Mouse (Mus musculus) heart, adult 2 months (tissue): ENCODE data around the gene Gba.

ENCODE experiments used
- CTCF ChIP-seq: fragments of 200-600 bp; IDR thresholded peaks from 2 replicates; pipeline ENCODE4 v1.8.1; 2022; ENCODE audit warnings: antibody characterized with exemption, mild to moderate bottlenecking, moderate library complexity
- EP300 ChIP-seq: fragments of 200-500 bp; IDR thresholded peaks from 2 replicates; pipeline ENCODE4 v1.6.1; 2011; ENCODE audit warnings: low read depth, low read length, control low read depth; ENCODE audit not compliant: insufficient read depth
- POLR2A ChIP-seq: fragments of 200-500 bp; IDR thresholded peaks from 2 replicates; pipeline ENCODE4 v1.6.1; 2011; ENCODE audit warnings: mild to moderate bottlenecking, low read depth, low read length, control low read depth; ENCODE audit not compliant: insufficient read depth

- TF ChIP-seq EP300 (no peak), POLR2A (no peak), CTCF (no peak)
These were observed 43.0 kb downstream of the Gba start, which contains the start of gene Krtcap2 for GRCm38 (mm10) chr3:89245688-89246171.
